Mouse (Mus musculus): ENCODE data around the gene Clmn.

GRCm38 (mm10) chr12:104771941-104772340 is 92.9 kb downstream of the Clmn start:
- TF ChIP-seq CTCF (conservative IDR thresholded peaks at IDR 0.05; ENCODE audit: insufficient read depth, insufficient read length, low read depth, low read length) (peak; percentile 32; the same call in 1 of the 2 replicates), POLR2A (IDR thresholded peaks at IDR 0.05; ENCODE audit: low read depth, low read length) (no peak)

Data from kidney, adult 2 months (tissue).